Mouse (Mus musculus): ENCODE results near the gene Sorl1. TPM values are rescaled to one million over a fixed set of nuclear protein-coding genes. Genes with fewer than 3 reads are reported as not detected.
"Not testable (repeated sequence)": the region's sequence is repeated elsewhere in the genome, so short reads cannot be mapped to it uniquely, and the experiment has no call there.

Sorl1 gene
- total RNA-seq, 2 experiments from 2014 or later, result 20.2 to 22.2 TPM

DNA sequence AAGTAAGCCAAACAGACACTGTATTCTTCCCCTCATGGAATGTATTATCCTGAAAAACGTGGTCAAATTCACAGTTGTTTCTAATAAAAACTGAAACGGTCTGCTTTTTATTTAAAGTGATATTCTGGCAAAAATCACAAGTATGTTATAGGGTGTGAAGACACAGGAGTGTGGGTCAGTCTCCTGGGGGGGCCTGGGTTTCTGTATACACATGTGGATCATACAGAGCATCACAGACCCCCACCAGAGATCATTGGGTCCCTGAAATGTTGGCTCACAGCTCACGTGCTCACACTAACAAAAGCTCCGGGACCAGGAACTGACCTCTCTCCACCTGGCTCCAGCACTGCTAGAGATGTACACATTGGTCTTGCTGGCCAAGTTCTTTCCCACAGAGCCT is 60.7 kb downstream of the Sorl1 start:
- no peak for ATAC-seq (replicated peaks; ENCODE audit: low FRiP score, poor library complexity, severe bottlenecking)

DNA sequence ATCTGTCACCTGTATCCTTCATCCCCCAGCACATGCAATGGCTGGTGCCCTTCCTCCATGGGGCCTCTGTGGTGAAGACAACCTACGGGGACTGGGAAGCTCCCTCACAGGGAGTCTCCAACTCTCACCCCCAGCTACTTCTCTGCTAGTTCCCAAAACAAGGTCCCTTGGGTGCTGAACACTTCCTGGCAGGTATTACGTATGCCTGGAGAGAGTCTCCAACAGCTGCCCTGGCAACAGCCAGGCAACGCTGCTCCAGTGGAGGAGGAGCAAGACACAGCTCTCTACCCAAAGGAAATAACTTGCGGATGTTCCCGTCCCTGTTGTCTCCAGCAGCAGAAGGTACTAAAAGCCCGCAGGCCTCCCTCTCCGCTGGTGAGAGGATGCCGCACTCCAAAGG is 61.8 kb downstream of the Sorl1 start:
- no peak for ATAC-seq (replicated peaks; ENCODE audit: low FRiP score, poor library complexity, severe bottlenecking)

DNA sequence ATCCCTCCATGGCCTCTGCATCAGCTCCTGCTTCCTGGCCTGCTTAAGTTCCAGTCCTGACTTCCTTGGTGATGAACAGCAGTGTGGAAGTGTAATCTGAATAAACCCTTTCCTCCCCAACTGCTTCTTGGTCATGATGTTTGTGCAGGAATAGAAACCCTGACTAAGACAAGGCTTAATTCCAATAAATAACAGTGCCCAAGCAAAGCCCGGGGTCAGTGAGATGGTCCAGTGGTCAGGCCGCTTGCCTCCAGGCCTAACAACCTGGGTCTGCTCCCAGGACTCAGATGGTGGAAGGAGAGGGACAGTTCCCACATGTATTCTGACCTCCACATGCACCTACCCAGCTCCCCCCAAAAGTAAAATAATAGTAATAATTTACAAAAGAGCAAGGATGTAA is 65.1 kb downstream of the Sorl1 start:
- not testable (repeated sequence) for ATAC-seq (replicated peaks; ENCODE audit: low FRiP score, poor library complexity, severe bottlenecking)

DNA sequence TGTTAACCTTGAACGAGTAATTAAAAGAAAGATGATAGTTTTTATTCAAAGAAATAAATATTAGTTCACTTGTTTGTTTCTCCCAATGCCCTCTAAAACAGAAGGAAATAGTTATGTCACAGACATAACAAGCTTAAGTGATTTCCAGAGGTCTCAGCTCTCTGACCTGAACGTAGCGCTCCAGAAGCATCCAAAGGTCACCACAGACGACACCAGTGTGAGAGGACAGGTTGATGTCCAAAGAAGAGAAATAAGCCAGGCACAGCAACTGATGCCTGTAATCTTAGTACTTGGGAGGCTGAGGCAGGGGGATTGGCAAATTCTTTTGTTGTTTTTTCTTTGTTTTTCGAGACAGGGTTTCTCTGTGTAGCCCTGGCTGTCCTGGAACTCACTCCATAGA is 67.5 kb downstream of the Sorl1 start:
- ATAC-seq (replicated peaks; ENCODE audit: low FRiP score, poor library complexity, severe bottlenecking), result no peak

DNA sequence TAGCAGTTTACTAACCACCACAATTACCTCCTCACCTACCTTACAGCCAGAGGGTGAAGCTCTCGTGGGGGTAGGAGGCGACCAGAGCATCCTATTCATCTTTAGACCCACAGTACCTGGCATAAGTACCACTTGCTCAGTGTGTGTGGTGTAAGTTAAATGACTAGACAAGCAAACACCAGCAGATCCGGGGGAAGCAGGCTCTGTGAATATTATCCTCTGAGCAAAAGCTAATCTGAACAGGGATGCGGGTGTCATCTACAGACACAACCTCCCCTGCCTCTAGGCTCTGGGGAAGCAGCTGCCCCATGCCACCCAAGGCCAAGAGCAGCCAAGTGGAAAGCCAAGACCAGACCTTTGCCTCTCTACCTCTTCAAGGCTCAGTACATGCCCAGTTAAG is 68.7 kb downstream of the Sorl1 start:
- ATAC-seq (replicated peaks; ENCODE audit: low FRiP score, poor library complexity, severe bottlenecking), result no peak

DNA sequence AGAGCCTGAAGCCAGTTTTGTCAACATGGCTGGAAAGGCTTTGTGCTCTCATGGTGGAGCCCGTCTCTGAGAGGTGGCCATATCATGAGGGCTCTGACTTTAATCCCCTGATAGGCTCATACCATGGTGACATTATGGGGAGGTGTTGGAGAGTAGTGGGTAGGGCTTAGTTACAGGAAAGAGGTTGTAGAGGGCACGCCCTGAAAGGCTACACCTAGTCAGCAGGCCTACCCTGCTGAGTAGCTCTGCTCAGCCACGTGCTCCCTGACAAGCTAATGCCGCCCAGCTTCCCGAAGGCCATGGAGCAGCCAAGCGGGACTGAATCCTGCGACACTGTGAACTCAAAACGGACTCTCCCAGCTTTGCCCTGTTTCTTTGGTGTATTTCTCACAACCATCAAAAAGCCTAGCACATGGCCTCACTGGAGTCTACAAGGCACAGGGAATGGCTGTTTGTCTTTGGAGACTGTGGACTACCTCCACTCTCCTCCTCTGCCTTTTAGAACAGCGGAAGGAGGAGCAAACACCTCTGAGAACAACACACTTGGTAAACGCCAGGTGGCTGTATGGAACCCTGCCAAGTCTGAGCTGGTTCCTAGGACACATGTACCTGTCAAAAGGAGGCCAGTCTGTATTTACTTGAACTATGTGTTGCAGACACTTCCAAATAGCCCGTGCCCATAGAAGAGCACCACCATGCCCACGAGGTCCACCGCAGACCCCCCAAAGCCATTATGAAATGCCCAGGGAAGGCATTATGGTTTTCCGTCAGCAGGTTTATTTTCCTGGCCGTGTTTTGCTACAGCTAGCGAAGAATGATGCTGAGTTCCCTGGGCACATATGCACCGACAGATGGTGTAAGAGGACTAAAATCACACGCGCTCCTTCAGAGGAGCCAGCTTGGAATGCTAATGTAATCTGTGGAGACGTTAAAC is 69.5 kb downstream of the Sorl1 start:
- no peak for ATAC-seq (replicated peaks; ENCODE audit: low FRiP score, poor library complexity, severe bottlenecking)

DNA sequence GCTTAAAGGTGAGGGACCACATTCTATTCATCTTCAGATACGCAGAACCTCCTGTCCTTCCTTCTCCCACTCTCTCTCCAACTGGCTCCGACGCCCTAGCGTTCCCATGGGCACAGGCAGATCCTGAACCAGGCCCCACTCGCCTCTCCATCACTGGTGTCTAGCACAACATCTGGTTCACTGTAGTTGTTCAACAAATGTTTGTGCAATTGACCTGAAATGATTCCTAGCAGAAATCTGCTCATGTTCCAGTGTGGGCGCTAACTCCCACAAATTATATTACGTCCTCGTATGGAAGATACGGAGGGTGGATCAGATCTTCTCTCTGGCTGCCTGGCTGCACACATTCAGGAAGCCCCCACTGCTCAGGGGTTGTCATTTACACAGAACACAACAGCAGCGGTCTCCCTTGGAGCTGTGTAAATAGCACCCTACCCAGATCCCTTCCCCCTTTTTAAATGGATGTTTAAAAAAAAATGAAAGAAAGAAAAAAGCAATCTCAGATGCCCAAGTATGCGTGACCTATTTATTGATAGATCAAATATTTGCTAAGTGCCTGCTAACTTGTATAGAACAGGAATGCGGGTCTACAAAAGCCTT is 70.4 kb downstream of the Sorl1 start:
- no peak for ATAC-seq (replicated peaks; ENCODE audit: low FRiP score, poor library complexity, severe bottlenecking)

DNA sequence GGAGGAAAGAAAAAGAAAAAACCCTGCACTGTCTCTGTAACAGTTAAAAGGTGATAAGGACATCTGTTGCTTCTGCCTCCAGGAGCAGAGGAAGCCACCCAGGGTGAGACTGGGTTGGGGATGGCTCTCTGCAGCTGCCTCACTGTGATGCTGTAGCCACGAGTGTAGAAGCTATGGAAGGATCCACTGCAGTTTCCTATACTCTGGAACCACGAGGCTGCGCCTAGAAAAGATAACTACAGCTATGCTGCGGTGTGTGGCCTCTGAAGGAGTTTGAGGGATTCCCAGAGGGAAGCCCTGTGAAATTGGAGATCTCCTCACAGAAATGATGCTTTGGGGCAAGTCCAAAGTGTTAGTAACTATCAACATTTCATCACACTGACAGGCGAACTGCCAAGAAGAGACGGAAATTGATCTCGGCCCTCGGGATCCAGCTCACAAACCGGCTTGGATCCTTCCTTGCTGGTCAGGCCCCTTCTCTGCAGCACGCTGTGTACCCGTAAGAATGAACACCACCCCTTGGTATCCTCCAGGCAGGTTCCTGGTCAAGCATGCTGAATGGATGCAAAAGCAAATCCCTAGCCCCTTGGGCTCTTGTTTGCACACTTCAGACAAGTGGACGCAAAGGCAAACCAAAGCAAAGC is 71.3 kb downstream of the Sorl1 start:
- ATAC-seq (replicated peaks; ENCODE audit: low FRiP score, poor library complexity, severe bottlenecking), result no peak

DNA sequence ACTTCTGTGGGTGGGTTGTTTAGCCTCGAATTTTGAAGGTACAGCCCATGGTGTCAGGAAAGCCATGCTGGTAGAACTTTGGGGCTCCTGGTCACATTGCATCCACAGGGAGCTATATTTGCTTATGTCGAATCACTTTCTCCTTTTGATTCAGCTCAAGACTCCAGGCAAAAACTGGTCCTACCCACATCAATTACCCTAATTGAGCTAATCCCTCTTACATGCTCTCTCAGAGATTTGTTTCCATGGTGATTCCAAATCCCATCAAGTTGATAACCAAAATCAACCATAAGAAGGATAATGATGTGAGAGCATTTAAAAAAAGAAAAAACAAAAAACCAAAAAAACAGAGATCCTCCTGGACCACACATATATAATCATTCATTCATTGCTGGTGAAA is 75.6 kb downstream of the Sorl1 start:
- ATAC-seq (replicated peaks; ENCODE audit: low FRiP score, poor library complexity, severe bottlenecking), result no peak

DNA sequence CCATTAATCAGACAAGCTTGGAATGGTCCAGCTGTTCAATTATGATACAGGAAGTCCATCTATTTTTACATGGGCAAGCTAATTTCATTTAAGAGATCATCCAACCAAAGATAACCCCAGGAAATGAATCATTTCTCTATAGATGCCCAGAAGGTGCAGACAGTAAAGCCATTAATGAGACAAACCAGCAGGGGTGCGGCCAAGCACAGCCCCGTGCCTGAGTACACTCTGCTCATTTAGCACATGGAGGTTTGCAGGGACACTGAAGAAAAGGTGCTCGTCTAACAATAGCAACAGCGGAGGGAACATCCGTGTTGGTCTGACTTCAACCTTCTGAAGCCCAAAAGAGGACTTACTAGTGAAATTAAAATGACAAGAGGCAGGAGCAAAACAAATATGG is 76.3 kb downstream of the Sorl1 start:
- ATAC-seq (replicated peaks; ENCODE audit: low FRiP score, poor library complexity, severe bottlenecking), result no peak

DNA sequence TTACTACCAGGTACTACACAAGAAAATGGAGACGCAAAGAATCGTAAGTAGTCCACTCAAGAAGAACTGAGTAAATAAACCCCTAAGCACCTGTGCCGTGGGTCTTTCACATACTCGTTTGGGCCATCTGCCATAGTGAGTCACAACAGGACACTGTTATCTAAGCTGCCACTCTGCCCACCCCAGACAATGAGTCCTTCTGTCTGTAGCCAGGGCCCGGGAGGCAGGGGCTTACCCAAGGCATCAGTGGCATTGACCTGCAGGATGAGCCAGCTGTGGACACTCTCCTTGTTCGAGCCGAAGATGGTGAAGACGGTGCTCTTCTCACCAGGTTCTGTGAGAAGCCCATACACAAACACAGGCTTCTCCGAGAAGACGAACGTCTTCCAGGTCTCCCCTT is 77.8 kb downstream of the Sorl1 start:
- no peak for ATAC-seq (replicated peaks; ENCODE audit: low FRiP score, poor library complexity, severe bottlenecking)

DNA sequence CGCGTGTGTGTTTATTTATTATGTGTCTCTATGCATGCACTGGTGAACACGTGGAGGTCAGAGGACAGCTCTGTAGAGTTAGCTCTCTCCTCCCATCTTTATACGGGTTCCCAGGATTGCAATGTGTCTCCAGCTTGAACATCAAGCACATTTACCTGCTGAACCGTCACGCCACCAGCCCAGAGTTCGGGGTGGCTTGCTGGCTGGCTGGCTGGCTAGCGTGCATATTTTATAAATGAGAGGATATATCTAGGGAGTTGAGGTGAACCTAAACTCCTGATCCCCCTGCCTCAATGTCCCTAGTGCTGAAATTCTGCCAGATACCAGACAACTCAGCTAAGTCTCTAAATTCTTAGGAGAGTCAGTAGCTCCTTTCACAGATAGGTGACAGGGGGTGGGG is 79.4 kb downstream of the Sorl1 start:
- no peak for ATAC-seq (replicated peaks; ENCODE audit: low FRiP score, poor library complexity, severe bottlenecking)

DNA sequence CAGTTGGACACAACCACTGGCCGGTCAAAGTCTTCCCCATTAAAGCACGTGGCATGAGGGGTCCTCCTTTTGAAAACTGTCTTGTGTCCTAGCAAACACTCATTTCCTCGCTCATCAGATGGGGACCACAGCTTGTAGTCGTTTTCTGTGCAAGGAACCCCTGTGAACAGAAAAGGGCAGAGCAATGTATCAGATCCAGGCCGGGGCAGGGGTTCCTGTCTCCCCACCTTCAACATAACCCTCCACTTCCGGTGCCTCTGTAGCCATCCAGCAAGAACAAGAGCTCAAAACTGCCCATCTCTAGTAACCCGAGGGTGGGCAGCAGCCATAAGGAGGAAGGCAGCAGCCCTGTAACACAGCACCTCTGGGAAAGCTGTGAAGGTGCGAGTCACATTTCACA is 80.2 kb downstream of the Sorl1 start:
- ATAC-seq (replicated peaks; ENCODE audit: low FRiP score, poor library complexity, severe bottlenecking), result no peak

DNA sequence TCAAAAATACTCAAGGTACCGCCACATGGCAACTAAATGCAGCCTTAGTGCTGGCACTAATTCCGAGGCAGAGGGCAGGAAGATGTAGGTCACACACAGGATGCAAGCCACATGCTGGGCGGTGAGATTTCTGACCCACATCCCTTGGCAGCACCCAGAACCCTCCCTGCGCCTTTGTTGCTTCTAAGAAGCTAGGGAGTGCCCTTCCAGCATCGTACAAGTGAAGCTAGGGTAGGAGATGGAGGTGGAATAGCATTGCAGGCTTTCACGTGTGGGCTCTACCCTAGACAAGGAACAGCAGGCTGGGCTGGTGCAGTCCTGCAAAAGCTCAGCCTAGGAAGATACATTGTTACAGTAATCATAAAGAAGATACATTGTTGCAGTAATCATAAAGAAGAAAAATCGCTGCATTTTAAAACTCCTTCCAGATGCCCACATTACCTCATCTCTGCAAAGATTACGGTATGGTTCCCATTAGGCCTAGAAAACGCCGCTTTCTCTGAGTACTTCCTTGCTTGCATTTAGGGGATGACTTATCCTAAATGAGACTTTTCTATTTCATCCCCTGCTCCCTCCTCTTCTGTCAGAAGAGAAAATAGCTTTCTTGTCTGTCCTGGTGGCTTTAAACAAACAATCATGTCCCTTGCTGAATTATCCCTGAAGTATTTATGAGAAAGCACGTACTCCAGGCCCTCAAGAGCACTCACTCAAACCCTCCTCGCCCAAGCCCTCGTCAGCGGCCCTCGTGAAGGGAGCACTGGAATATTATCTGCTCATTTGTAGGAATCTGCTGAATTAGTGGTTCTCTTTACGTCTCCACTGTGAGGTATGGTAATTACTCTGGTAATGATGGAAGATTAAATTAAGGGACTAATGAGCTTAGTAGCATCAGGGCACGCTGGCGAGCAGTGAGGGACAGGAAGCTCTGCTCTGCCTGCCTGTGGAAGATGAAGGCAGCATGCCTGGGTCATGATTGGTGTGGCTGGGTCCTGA is 84.8 kb downstream of the Sorl1 start:
- no peak for ATAC-seq (replicated peaks; ENCODE audit: low FRiP score, poor library complexity, severe bottlenecking)

DNA sequence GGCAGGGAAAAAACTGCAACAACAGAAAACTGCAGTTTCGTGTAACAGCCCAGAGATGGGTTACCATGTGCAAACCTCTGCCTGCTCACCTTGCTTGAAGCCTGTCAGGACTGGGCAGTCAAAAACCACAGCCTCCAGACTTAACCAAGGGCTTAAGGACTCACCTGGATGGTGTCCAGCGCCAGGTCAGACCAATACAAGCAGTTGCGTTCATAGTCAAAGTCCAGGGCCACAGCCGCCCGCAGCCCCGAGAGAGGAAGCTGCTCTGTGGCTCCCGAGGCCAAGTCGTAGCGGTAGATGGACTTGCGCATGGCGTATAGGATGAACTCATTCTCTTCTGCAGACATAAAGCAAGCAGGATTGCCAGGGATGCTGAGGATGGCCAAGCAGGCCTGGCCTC is 87.2 kb downstream of the Sorl1 start:
- no peak for ATAC-seq (replicated peaks; ENCODE audit: low FRiP score, poor library complexity, severe bottlenecking)

DNA sequence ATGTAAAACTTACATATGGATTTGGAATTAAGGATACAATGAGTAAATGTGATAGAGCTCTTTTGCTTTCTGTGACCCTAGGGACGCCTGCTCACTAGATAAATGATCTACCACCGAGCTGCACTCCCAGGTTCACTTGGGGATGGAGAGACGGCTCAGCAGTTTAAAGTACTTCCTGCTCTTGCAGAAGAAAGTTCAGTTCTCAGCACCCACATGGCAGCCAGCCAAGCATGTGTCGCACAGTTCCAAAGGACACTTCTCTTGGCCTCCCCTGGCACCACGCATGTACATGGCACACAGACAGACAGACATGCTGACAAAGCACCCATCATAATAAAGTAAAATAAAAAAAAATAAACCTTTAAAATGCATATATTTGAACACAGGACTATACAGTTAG is 88.1 kb downstream of the Sorl1 start:
- ATAC-seq (replicated peaks; ENCODE audit: low FRiP score, poor library complexity, severe bottlenecking), result no peak

DNA sequence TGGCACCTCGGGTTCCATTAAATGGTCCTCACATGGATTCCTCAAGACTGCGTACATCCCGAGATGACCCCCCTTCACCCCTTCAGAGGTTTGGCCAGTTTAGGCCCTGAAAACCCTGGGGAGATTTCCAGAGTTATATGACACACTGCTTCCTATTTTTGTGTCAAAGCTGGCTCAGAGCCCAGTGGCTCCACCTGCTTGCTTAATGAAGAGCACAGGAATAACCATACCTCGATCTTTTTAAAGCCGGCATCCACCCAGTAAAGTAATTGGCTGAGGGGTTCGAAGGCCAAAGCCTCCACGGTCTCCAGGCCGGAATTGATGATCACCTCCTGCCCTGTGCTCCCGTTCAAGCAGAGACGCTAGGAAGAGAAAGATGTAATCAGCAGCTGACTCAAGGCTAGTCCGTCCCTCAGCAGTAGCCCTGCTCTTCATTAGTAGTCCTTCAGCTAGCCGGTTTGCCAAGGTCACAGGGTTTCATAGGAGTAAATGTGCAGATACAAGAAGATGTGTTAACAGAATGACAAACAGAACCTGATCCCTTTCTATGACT is 88.8 kb downstream of the Sorl1 start:
- no peak for ATAC-seq (replicated peaks; ENCODE audit: low FRiP score, poor library complexity, severe bottlenecking)

DNA sequence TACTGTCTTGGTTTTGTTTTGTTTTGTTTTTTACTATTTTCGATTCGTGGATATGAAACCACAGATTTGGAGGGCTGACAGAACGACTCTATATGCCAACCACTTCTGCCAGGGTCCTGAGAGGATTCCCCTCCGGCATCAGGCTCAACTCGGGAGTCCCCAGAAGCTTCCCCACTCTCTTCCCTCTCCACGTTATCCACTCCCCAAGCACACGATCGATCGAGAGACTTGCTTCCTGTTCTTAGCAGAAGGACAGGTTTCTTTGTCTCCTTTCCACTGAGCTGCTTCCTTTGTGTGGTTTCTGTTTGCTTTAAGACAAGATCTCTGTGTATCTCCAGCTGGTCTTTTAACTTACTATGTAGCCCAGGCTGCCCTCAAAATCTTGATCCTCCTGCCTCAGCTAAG is 90.0 kb downstream of the Sorl1 start:
- ATAC-seq (replicated peaks; ENCODE audit: low FRiP score, poor library complexity, severe bottlenecking), result no peak

DNA sequence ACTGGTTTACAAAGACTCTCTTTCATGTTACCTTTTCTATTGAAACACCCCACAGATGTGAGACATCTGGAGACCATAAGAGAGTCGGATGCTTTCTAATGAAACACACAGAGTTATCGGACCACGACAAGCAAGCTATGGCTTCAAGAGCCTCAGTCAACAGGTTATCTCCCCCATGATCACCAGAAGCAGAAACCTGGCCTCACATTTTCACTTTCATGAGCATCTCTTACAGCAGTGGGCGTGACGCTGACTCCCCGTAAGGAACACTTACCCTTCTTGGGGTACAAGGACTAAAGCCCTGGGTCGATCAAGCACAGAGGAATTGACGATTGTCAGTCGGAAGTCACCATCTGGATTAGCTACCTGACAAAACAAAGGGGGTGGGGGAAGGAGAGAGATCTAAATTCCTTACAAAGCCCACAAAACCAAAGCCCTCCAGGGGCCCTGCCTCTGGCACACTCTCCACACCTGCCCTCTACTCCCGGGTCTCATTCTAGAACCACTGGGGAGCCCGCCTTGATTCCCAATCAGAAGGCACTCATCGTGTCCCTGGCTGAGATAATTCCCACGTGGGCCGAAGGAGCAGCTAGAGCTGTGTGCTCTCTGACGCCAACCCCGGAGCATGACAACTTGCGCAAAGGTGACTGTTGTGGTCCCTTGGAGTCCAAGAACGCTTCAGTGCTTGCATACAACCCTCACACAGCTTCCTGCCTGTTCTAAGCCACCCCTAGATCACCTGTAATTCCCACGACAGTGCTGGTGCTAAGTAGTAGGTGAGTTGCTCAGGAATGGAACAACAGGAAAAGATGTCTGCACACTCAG is 90.6 kb downstream of the Sorl1 start:
- no peak for ATAC-seq (replicated peaks; ENCODE audit: low FRiP score, poor library complexity, severe bottlenecking)

Data from erythroblast, adult 5-6 weeks (primary cell).